Mouse (Mus musculus): Measurements from ENCODE around the gene Snapin. TPM values are rescaled to one million over a fixed set of nuclear protein-coding genes. Genes with fewer than 3 reads are reported as not detected.

Snapin gene
- total and polyA plus RNA-seq, 2 experiments from 2014 or later = 48.2 to 80.4 TPM

DNA sequence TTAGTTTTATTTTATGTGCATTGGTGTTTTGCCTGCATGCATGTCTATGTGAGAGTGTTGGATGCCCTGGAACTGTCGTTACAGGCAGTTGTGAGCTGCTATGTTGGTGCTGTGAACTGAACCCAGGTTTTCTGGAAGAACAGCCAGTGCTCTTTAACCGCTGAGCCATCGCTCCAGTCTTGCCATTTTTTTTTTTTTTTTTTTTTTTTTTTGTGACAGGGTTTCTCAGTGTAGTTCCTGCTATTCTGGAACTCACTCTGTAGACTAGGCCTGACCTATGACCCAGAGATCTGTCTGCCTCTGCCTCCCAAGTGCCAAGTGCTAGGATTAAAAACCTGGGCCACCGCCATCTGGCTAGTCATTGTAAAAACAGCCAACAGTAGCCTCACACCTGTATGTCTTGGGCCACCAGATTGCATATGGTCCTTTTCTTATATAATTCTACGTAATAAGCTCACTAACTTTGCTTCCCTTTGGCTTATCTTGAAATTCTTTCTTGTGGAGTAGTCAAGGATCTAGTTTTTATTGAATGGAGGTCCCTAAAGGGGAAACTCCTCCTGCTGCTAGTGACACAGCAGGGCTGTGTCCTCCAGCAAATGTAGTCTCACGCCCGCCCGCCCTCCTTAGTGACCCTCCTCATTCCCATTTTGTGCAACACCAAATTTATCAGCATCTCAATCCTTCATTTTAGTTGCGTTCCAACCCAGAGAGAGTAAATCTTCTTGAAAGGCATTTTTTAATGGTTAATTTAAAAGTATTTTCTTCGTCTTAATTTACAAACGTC, 45.2 kb downstream of the Snapin start:
- Histone ChIP-seq H3K4me3 (ENCODE audit: low read depth, low read length) (peak overlapping the region; percentile 39), H3K4me2 (ENCODE audit: low read depth) (peak overlapping the region; percentile 52), H3K27me3 (ENCODE audit: insufficient read depth, low read length) (no peaks in the 10 kb centered on the region), H3K27ac (ENCODE audit: low read depth, low read length) (peak overlapping the region; percentile 65), H3K4me1 (ENCODE audit: insufficient read depth) (peaks cover 13% of the 10 kb centered on the region; the same call in 1 of the 2 replicates), H3K9me3 (ENCODE audit: low read length) (no peaks in the 10 kb centered on the region), H3K9ac (peak overlapping the region; percentile 52), H3K36me3 (ENCODE audit: insufficient read depth) (no peaks in the 10 kb centered on the region)
- DNase-seq (no peak), ATAC-seq (no peak)
- WGBS = 69% methylated on average over 11 of the region's 11 CpGs
- TF ChIP-seq CTCF (IDR thresholded peaks at IDR 0.05; ENCODE audit: low read depth) = no peak

DNA sequence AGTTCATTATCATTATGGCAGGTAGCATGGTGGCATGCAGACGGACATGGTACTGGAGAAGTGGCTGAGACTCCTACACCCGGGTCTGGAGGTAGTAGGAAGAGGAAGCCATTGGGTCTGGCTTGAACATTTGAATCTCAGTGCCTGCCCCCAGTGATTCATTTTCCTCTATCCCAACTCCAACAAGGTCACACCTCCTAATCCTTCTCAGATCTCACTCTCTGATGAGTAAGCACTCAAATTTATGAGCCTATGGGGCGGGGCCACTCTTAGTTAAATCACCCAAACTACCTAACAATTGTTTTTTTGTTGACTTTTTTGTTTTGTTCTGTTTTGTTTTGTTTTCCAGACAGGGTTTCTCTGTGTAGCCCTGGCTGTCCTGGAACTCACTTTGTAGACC, 46.9 kb downstream of the Snapin start:
- H3K27me3 ChIP-seq (ENCODE audit: insufficient read depth, low read length) = no peaks in the 10 kb centered on the region
- no peaks in the 10 kb centered on the region for H3K9me3 ChIP-seq (ENCODE audit: low read length)
- WGBS = 85% methylated on average over 3 of the region's 3 CpGs
- TF ChIP-seq CTCF (IDR thresholded peaks at IDR 0.05; ENCODE audit: low read depth) = no peak
- DNase-seq (no peak), ATAC-seq (no peak)
- H3K4me3 ChIP-seq (ENCODE audit: low read depth, low read length) = no peak overlapping the region
- H3K36me3 ChIP-seq (ENCODE audit: insufficient read depth) = no peaks in the 10 kb centered on the region
- no peak overlapping the region for H3K9ac ChIP-seq
- peaks cover 13% of the 10 kb centered on the region; the same call in 1 of the 2 replicates for H3K4me1 ChIP-seq (ENCODE audit: insufficient read depth)
- H3K4me2 ChIP-seq (ENCODE audit: low read depth) = no peak overlapping the region
- H3K27ac ChIP-seq (ENCODE audit: low read depth, low read length) = no peak overlapping the region

DNA sequence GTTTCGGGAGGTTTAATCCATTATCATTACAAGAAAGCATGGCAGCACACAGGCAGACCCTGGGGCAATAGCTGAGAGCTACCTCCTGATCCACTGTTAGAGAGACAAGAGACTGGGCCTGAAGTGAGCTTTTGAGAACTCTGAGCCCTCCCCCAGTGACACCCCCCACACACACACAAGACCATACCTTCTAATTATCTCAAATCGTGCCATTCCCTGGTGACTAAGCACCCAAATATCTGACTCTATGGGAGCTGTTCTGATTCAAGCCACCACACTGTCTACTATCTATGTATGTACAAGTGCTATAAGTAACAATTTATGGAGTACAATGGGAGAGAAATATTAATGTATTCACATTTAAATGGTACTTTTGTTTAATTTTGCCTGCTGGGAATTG, 50.1 kb downstream of the Snapin start:
- H3K9me3 ChIP-seq (ENCODE audit: low read length) = no peaks in the 10 kb centered on the region
- H3K4me1 ChIP-seq (ENCODE audit: insufficient read depth) = peaks cover under 1% of the 10 kb centered on the region; the same call in 1 of the 2 replicates
- ATAC-seq = no peak
- no peaks in the 10 kb centered on the region for H3K27me3 ChIP-seq (ENCODE audit: insufficient read depth, low read length)
- no peaks in the 10 kb centered on the region for H3K36me3 ChIP-seq (ENCODE audit: insufficient read depth)
- no peak overlapping the region for H3K27ac ChIP-seq (ENCODE audit: low read depth, low read length)
- H3K9ac ChIP-seq = no peak overlapping the region
- no peak for DNase-seq
- H3K4me2 ChIP-seq (ENCODE audit: low read depth) = no peak overlapping the region
- WGBS = 86% methylated on average over 2 of the region's 2 CpGs
- TF ChIP-seq CTCF (IDR thresholded peaks at IDR 0.05; ENCODE audit: low read depth) = no peak
- H3K4me3 ChIP-seq (ENCODE audit: low read depth, low read length) = no peak overlapping the region

Other genes starting within 250 kb of the Snapin start
- gene Creb3l4, start 247.5 kb downstream of the Snapin start, total RNA-seq (2014; rRNA removed) = 1.4 and 2.7 TPM in 2 replicates
- gene Creb3l4, start 247.5 kb downstream of the Snapin start, polyA plus RNA-seq (2015; fragmentation: Nextera tagmentation; extraction: Ambion mirVana) = 0.91 and 1.0 TPM in 2 replicates
- 68.1 and 72.0 TPM in 2 replicates for gene Slc39a1, start 242.9 kb downstream of the Snapin start, total RNA-seq (2014; rRNA removed)
- gene Slc39a1, start 242.9 kb downstream of the Snapin start, polyA plus RNA-seq (2015; fragmentation: Nextera tagmentation; extraction: Ambion mirVana) = 50.0 and 51.6 TPM in 2 replicates
- 13.9 and 17.2 TPM in 2 replicates for gene Crtc2, start 236.9 kb downstream of the Snapin start, total RNA-seq (2014; rRNA removed)
- gene Crtc2, start 236.9 kb downstream of the Snapin start, polyA plus RNA-seq (2015; fragmentation: Nextera tagmentation; extraction: Ambion mirVana) = 12.9 and 14.7 TPM in 2 replicates
- gene Dennd4b, start 225.8 kb downstream of the Snapin start, total RNA-seq (2014; rRNA removed) = 20.1 and 29.8 TPM in 2 replicates
- 4.4 and 5.1 TPM in 2 replicates for gene Dennd4b, start 225.8 kb downstream of the Snapin start, polyA plus RNA-seq (2015; fragmentation: Nextera tagmentation; extraction: Ambion mirVana)
- 29.5 and 34.1 TPM in 2 replicates for gene Gatad2b, start 197.9 kb downstream of the Snapin start, total RNA-seq (2014; rRNA removed)
- 6.9 and 12.6 TPM in 2 replicates for gene Gatad2b, start 197.9 kb downstream of the Snapin start, polyA plus RNA-seq (2015; fragmentation: Nextera tagmentation; extraction: Ambion mirVana)
- 47.4 and 50.8 TPM in 2 replicates for gene Slc27a3, start 101.1 kb downstream of the Snapin start, total RNA-seq (2014; rRNA removed)
- 23.7 and 25.0 TPM in 2 replicates for gene Slc27a3, start 101.1 kb downstream of the Snapin start, polyA plus RNA-seq (2015; fragmentation: Nextera tagmentation; extraction: Ambion mirVana)
- 49.7 and 51.5 TPM in 2 replicates for gene Ints3, start 57.4 kb downstream of the Snapin start, total RNA-seq (2014; rRNA removed)
- gene Ints3, start 57.4 kb downstream of the Snapin start, polyA plus RNA-seq (2015; fragmentation: Nextera tagmentation; extraction: Ambion mirVana) = 16.0 and 20.6 TPM in 2 replicates
- gene Npr1, start 25.2 kb downstream of the Snapin start, total RNA-seq (2014; rRNA removed) = 2.7 and 6.9 TPM in 2 replicates
- gene Npr1, start 25.2 kb downstream of the Snapin start, polyA plus RNA-seq (2015; fragmentation: Nextera tagmentation; extraction: Ambion mirVana) = 1.7 and 2.1 TPM in 2 replicates
- gene Ilf2, start 14.9 kb downstream of the Snapin start, total RNA-seq (2014; rRNA removed) = 199 and 239 TPM in 2 replicates
- gene Ilf2, start 14.9 kb downstream of the Snapin start, polyA plus RNA-seq (2015; fragmentation: Nextera tagmentation; extraction: Ambion mirVana) = 170 and 191 TPM in 2 replicates
- gene Chtop, start 18.5 kb upstream of the Snapin start, total RNA-seq (2014; rRNA removed) = 272 and 302 TPM in 2 replicates
- gene Chtop, start 18.5 kb upstream of the Snapin start, polyA plus RNA-seq (2015; fragmentation: Nextera tagmentation; extraction: Ambion mirVana) = 179 and 186 TPM in 2 replicates
- 16.1 and 33.6 TPM in 2 replicates for gene S100a1, start 23.4 kb upstream of the Snapin start, total RNA-seq (2014; rRNA removed)
- 47.0 and 52.8 TPM in 2 replicates for gene S100a1, start 23.4 kb upstream of the Snapin start, polyA plus RNA-seq (2015; fragmentation: Nextera tagmentation; extraction: Ambion mirVana)
- gene S100a13, start 23.4 kb upstream of the Snapin start, total RNA-seq (2014; rRNA removed) = 8.4 and 11.2 TPM in 2 replicates
- gene S100a13, start 23.4 kb upstream of the Snapin start, polyA plus RNA-seq (2015; fragmentation: Nextera tagmentation; extraction: Ambion mirVana) = 16.1 and 20.5 TPM in 2 replicates
- 0.08 TPM in 1 of 2 replicates, not detected in the other for gene S100a14, start 35.8 kb upstream of the Snapin start, total RNA-seq (2014; rRNA removed)
- not detected in 2 replicates for gene S100a14, start 35.8 kb upstream of the Snapin start, polyA plus RNA-seq (2015; fragmentation: Nextera tagmentation; extraction: Ambion mirVana)
- gene S100a16, start 46.2 kb upstream of the Snapin start, total RNA-seq (2014; rRNA removed) = 39.4 and 48.7 TPM in 2 replicates
- gene S100a16, start 46.2 kb upstream of the Snapin start, polyA plus RNA-seq (2015; fragmentation: Nextera tagmentation; extraction: Ambion mirVana) = 74.4 and 78.6 TPM in 2 replicates
- gene S100a3, start 69.5 kb upstream of the Snapin start, total RNA-seq (2014; rRNA removed) = 0.10 and 0.23 TPM in 2 replicates
- 0.51 and 0.52 TPM in 2 replicates for gene S100a3, start 69.5 kb upstream of the Snapin start, polyA plus RNA-seq (2015; fragmentation: Nextera tagmentation; extraction: Ambion mirVana)
- not detected in 2 replicates for gene S100a2, start 99.2 kb upstream of the Snapin start, total RNA-seq (2014; rRNA removed)
- gene S100a2, start 99.2 kb upstream of the Snapin start, polyA plus RNA-seq (2015; fragmentation: Nextera tagmentation; extraction: Ambion mirVana) = not detected in 2 replicates
- gene Gm42674, start 110.9 kb upstream of the Snapin start, total RNA-seq (2014; rRNA removed) = not detected in 2 replicates
- gene Gm42674, start 110.9 kb upstream of the Snapin start, polyA plus RNA-seq (2015; fragmentation: Nextera tagmentation; extraction: Ambion mirVana) = not detected in 2 replicates
- 2.8 and 5.9 TPM in 2 replicates for gene S100a4, start 112.7 kb upstream of the Snapin start, total RNA-seq (2014; rRNA removed)
- 2.1 and 2.4 TPM in 2 replicates for gene S100a4, start 112.7 kb upstream of the Snapin start, polyA plus RNA-seq (2015; fragmentation: Nextera tagmentation; extraction: Ambion mirVana)
- gene S100a5, start 117.5 kb upstream of the Snapin start, total RNA-seq (2014; rRNA removed) = not detected in 2 replicates
- 0.79 TPM in 1 of 2 replicates, not detected in the other for gene S100a5, start 117.5 kb upstream of the Snapin start, polyA plus RNA-seq (2015; fragmentation: Nextera tagmentation; extraction: Ambion mirVana)
- 17.9 and 18.1 TPM in 2 replicates for gene S100a6, start 121.8 kb upstream of the Snapin start, total RNA-seq (2014; rRNA removed)
- gene S100a6, start 121.8 kb upstream of the Snapin start, polyA plus RNA-seq (2015; fragmentation: Nextera tagmentation; extraction: Ambion mirVana) = 34.9 and 40.7 TPM in 2 replicates
- gene S100a7a, start 163.0 kb upstream of the Snapin start, total RNA-seq (2014; rRNA removed) = 0.19 and 0.23 TPM in 2 replicates
- not detected in 2 replicates for gene S100a7a, start 163.0 kb upstream of the Snapin start, polyA plus RNA-seq (2015; fragmentation: Nextera tagmentation; extraction: Ambion mirVana)
- gene S100a8, start 177.9 kb upstream of the Snapin start, total RNA-seq (2014; rRNA removed) = 6.7 and 15.1 TPM in 2 replicates
- gene S100a8, start 177.9 kb upstream of the Snapin start, polyA plus RNA-seq (2015; fragmentation: Nextera tagmentation; extraction: Ambion mirVana) = 4.3 and 13.9 TPM in 2 replicates
- gene S100a9, start 204.7 kb upstream of the Snapin start, total RNA-seq (2014; rRNA removed) = 0.90 and 5.3 TPM in 2 replicates
- gene S100a9, start 204.7 kb upstream of the Snapin start, polyA plus RNA-seq (2015; fragmentation: Nextera tagmentation; extraction: Ambion mirVana) = 3.6 and 11.5 TPM in 2 replicates
- gene Pglyrp4, start 235.9 kb upstream of the Snapin start, total RNA-seq (2014; rRNA removed) = not detected in 2 replicates
- gene Pglyrp4, start 235.9 kb upstream of the Snapin start, polyA plus RNA-seq (2015; fragmentation: Nextera tagmentation; extraction: Ambion mirVana) = not detected in 2 replicates

Measured in forebrain, postnatal 0 days (tissue).